Mouse (Mus musculus) activated CD4-positive, CD25-positive, alpha-beta regulatory T cell, adult 4 months (primary cell): ENCODE results near the gene Kctd7. TPM values are rescaled to one million over a fixed set of nuclear protein-coding genes. Genes with fewer than 3 reads are reported as not detected.
A peak's percentile ranks its signal among the peaks of the same experiment; 100 is the strongest.

Experiments
- ATAC-seq: one replicate; pipeline ENCODE4 v1.8.0; 2017
- polyA plus RNA-seq, 2 experiments: library from polyadenylated mRNA; unstranded; fragments of 100-300 nt; shearing (Covaris generic); gene quantifications; one replicate each; pipeline ENCODE4 v1.2.1; 2017

The Kctd7 gene
- polyA plus RNA-seq, 2 experiments from 2014 or later: 2.6 to 3.2 TPM

GRCm38 (mm10) chr5:130143977-130144333 lies 706 bp upstream of the Kctd7 start:
- ATAC-seq: peak; percentile 22

- ATAC-seq: no peak
Observed at GRCm38 (mm10) chr5:130145961-130146360, 1.3 kb downstream of the Kctd7 start.

GRCm38 (mm10) chr5:130149726-130150310 lies 5.2 kb downstream of the Kctd7 start:
- no peak for ATAC-seq

- no peak for ATAC-seq
Observed at GRCm38 (mm10) chr5:130154286-130154685, 9.6 kb downstream of the Kctd7 start.

- no peak for ATAC-seq
Observed at GRCm38 (mm10) chr5:130158545-130158944, 13.9 kb downstream of the Kctd7 start.

- ATAC-seq: no peak
Observed at GRCm38 (mm10) chr5:130159761-130160201, 15.1 kb downstream of the Kctd7 start.

GRCm38 (mm10) chr5:130163670-130164069 lies 19.0 kb downstream of the Kctd7 start:
- peak; percentile 65 for ATAC-seq

- ATAC-seq: no peak
Observed at GRCm38 (mm10) chr5:130165213-130165612, 20.6 kb downstream of the Kctd7 start.

- no peak for ATAC-seq
Observed at GRCm38 (mm10) chr5:130169109-130169508, 24.4 kb downstream of the Kctd7 start.

- ATAC-seq: peak; percentile 4
Observed at GRCm38 (mm10) chr5:130170666-130171422, 26.2 kb downstream of the Kctd7 start.

- peak; percentile 78 for ATAC-seq
Observed at GRCm38 (mm10) chr5:130171423-130171954, 26.8 kb downstream of the Kctd7 start, which contains the start of gene Rabgef1. Rabgef1 (plus strand) TSS chr5:130171798.

- ATAC-seq: peak; percentile 55
Observed at GRCm38 (mm10) chr5:130171956-130172601, 27.4 kb downstream of the Kctd7 start.

GRCm38 (mm10) chr5:130173012-130173411 lies 28.4 kb downstream of the Kctd7 start:
- ATAC-seq: no peak

- no peak for ATAC-seq
Observed at GRCm38 (mm10) chr5:130177871-130178270, 33.2 kb downstream of the Kctd7 start.

- ATAC-seq: no peak
Observed at GRCm38 (mm10) chr5:130180362-130180761, 35.7 kb downstream of the Kctd7 start.

- no peak for ATAC-seq
Observed at GRCm38 (mm10) chr5:130181740-130182540, 37.3 kb downstream of the Kctd7 start.

GRCm38 (mm10) chr5:130182541-130182821 lies 37.8 kb downstream of the Kctd7 start:
- no peak for ATAC-seq

GRCm38 (mm10) chr5:130184193-130184856 lies 39.7 kb downstream of the Kctd7 start:
- ATAC-seq: no peak

- no peak for ATAC-seq
Observed at GRCm38 (mm10) chr5:130185312-130185711, 40.7 kb downstream of the Kctd7 start.

GRCm38 (mm10) chr5:130187383-130187782 lies 42.7 kb downstream of the Kctd7 start:
- ATAC-seq: no peak

- ATAC-seq: no peak
Observed at GRCm38 (mm10) chr5:130190909-130191308, 46.2 kb downstream of the Kctd7 start.

- no peak for ATAC-seq
Observed at GRCm38 (mm10) chr5:130191865-130192264, 47.2 kb downstream of the Kctd7 start.
